In the genomic region with DNA sequence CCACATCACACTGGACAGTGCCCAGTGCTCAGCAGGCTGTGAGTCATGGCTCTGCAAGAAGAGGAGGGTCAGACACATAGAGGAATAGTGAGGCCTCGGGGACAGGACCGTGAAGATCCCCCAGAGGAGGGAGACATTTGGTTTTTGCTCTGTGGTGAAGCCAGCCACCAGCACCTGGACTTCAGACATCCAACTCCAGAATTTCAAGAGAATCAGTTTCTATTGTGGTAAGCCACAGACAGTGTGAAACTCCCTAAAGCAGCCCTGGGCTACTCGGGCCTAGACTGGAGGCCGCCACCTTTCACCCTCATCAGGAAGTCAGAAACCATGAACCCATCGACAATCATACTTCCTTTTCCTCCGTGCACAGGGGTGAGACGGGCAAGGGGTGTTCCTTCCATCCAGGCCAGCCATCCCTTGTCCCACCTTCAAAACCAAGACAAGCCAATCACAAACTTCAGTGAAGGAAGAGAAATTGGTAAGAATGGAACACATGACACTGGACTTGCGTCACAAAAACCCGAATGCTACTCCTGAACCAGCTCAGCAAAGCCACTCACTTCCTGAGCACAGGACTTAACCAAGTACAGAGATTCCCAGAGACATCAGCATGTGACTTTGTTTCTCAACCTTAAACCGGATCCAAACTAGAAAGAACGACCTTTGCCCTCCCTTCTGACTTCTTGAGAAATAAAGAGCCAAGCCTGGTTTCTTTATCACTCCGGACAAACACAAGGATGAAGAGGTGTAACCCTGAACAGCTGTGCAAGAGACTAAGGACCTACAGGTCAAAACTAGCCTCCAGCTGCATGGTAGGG, we compare ENCODE assay signal across 9 mouse cellular contexts. TPM values are rescaled to one million over a fixed set of nuclear protein-coding genes. Genes with fewer than 3 reads are reported as not detected.
DNase-seq lines count a peak whose midpoint lies in the region; ATAC-seq and TF ChIP-seq lines count a peak whose summit lies in the region.
"Had no signal": no experiment of that assay in that cellular context is flagged by ENCODE, and none has a peak within 500 bp of the region (broad histone marks: within the 10 kb centered on the region; RNA-seq: fewer than 3 reads in every experiment).

No protein-coding gene starts in this region.

- 0 out of 2 replicates have a peak, but pooled peaks have one; percentile 29 for ATAC-seq in liver, embryonic 13.5 days (ENCODE audit: low read depth)
- ATAC-seq in stomach, embryonic 15.5 days (ENCODE audit: insufficient read depth, low FRiP score, low read depth): no peak; the same call in 1 of the 2 replicates

- H3K4me3 ChIP-seq in liver, adult 2 months (ENCODE audit: insufficient read depth, low read depth, low read length): no peak overlapping the region
- H3K4me3 ChIP-seq in liver, embryonic 13.5 days (replicated peaks): no peak overlapping the region
- no peak overlapping the region for H3K4me3 ChIP-seq in stomach, embryonic 15.5 days (replicated peaks)
- H3K4me3 ChIP-seq in layer of hippocampus, adult 2 months: no peak overlapping the region
- H3K4me3 ChIP-seq: embryonic facial prominence, embryonic 15.5 days had no signal

- TF ChIP-seq POLR2A in liver, adult 2 months (IDR thresholded peaks at IDR 0.05; ENCODE audit: extremely low read depth, insufficient read depth, low read length): no peak

- 46% methylated on average over 12 of the region's 12 CpGs for WGBS in liver, adult 2 months
- WGBS in liver, embryonic 13.5 days (ENCODE audit: insufficient replicate concordance): 28% methylated on average over 12 of the region's 12 CpGs
- 72% methylated on average over 12 of the region's 12 CpGs for WGBS in stomach, embryonic 15.5 days

- H3K9me3 ChIP-seq in liver, embryonic 13.5 days (replicated peaks): no peaks in the 10 kb centered on the region
- no peaks in the 10 kb centered on the region for H3K9me3 ChIP-seq in stomach, embryonic 15.5 days
- H3K9me3 ChIP-seq: embryonic facial prominence, embryonic 15.5 days had no signal

- no peak for TF ChIP-seq CTCF in liver, adult 2 months (IDR thresholded peaks at IDR 0.05; ENCODE audit: low read depth, low read length)
- no peak for TF ChIP-seq CTCF in layer of hippocampus, adult 2 months (conservative IDR thresholded peaks at IDR 0.05)

- H3K4me1 ChIP-seq in liver, adult 2 months (ENCODE audit: control insufficient read depth, insufficient read depth, low read length): peaks cover 38% of the 10 kb centered on the region
- peaks cover 14% of the 10 kb centered on the region; the same call in 1 of the 2 replicates for H3K4me1 ChIP-seq in liver, embryonic 13.5 days (replicated peaks)
- H3K4me1 ChIP-seq in stomach, embryonic 15.5 days: peaks cover 3% of the 10 kb centered on the region; the same call in 1 of the 2 replicates

- no peaks in the 10 kb centered on the region for H3K36me3 ChIP-seq in liver, adult 2 months (ENCODE audit: control insufficient read depth, insufficient read depth, low read length)
- no peaks in the 10 kb centered on the region for H3K36me3 ChIP-seq in liver, embryonic 13.5 days
- H3K36me3 ChIP-seq in stomach, embryonic 15.5 days: no peaks in the 10 kb centered on the region
- H3K36me3 ChIP-seq: embryonic facial prominence, embryonic 15.5 days had no signal

- peak; percentile 76 for DNase-seq in liver, adult 2 months (ENCODE audit: extremely low read depth, low read depth, low spot score)
- no peak for DNase-seq in liver
- peak; percentile 55 for DNase-seq in adrenal gland, adult 8-10 months
- no peak for DNase-seq in liver, embryonic 13.5 days
- no peak for DNase-seq in left cerebral cortex, adult 8-10 months (ENCODE audit: low spot score in 2 of 2)
- DNase-seq in gastrocnemius, postnatal 10 days: no peak
- DNase-seq in layer of hippocampus, adult 2 months (ENCODE audit: low spot score in 2 of 2): no peak

- H3K4me2 ChIP-seq in liver, embryonic 13.5 days: no peak overlapping the region
- no peak overlapping the region for H3K4me2 ChIP-seq in stomach, embryonic 15.5 days
- H3K4me2 ChIP-seq: embryonic facial prominence, embryonic 15.5 days had no signal

- no peak overlapping the region for H3K9ac ChIP-seq in liver, adult 2 months (ENCODE audit: low read depth, low read length)
- no peak overlapping the region for H3K9ac ChIP-seq in liver, embryonic 13.5 days
- H3K9ac ChIP-seq in stomach, embryonic 15.5 days: peak overlapping the region; percentile 16; the same call in 1 of the 2 replicates
- H3K9ac ChIP-seq: embryonic facial prominence, embryonic 15.5 days had no signal

- H3K27ac ChIP-seq in liver, adult 2 months (replicated peaks; ENCODE audit: insufficient read depth, low read depth, low read length): peak overlapping the region; percentile 73
- no peak overlapping the region for H3K27ac ChIP-seq in liver, embryonic 13.5 days
- no peak overlapping the region for H3K27ac ChIP-seq in stomach, embryonic 15.5 days
- H3K27ac ChIP-seq in layer of hippocampus, adult 2 months: no peak overlapping the region
- H3K27ac ChIP-seq: embryonic facial prominence, embryonic 15.5 days had no signal

- H3K27me3 ChIP-seq in liver, adult 2 months (ENCODE audit: control insufficient read depth, insufficient read depth, low read length): no peaks in the 10 kb centered on the region
- no peaks in the 10 kb centered on the region for H3K27me3 ChIP-seq in liver, embryonic 13.5 days
- H3K27me3 ChIP-seq in stomach, embryonic 15.5 days (replicated peaks): no peaks in the 10 kb centered on the region
- H3K27me3 ChIP-seq: embryonic facial prominence, embryonic 15.5 days had no signal

- H3K79me2 ChIP-seq in liver, adult 2 months (ENCODE audit: control insufficient read depth, insufficient read depth, low read length): peaks cover 40% of the 10 kb centered on the region

RNA-seq across cellular contexts. Expression of a gene that starts 14.4 kb away (rescaled TPM):
- total RNA-seq in liver, adult 2 months (2014; rRNA removed): 15.9 and 19.7 TPM in 2 replicates
- polyA plus RNA-seq in liver, adult 2 months (2012; rRNA removed): 21.2 and 23.0 TPM in 2 replicates
- total RNA-seq in adrenal gland, adult 8-10 months (2022): 10 to 100 TPM in 2 of 4 experiments, 1 to 10 TPM in 2; 9.2 to 14.0 (median 10.8) TPM
- 3.1 and 3.5 TPM in 2 replicates for polyA plus RNA-seq in liver, embryonic 13.5 days (2015; fragmentation: Nextera tagmentation; extraction: Ambion mirVana)
- polyA plus RNA-seq in stomach, embryonic 15.5 days (2015; fragmentation: Nextera tagmentation; extraction: Ambion mirVana): 8.7 and 9.3 TPM in 2 replicates
- 1 to 10 TPM in 2 of 4 experiments, under 1 TPM in 2; 0.35 to 1.6 (median 0.78) TPM for total RNA-seq in left cerebral cortex, adult 8-10 months (2022)
- total RNA-seq in gastrocnemius, postnatal 10 days (2021): 1 to 10 TPM; 1.1 TPM
- total RNA-seq in layer of hippocampus, adult 2 months (2021): not detected

RNA-seq across cellular contexts. Expression of a gene that starts 33.2 kb away (rescaled TPM):
- 84.7 and 94.8 TPM in 2 replicates for total RNA-seq in liver, adult 2 months (2014; rRNA removed)
- 110 and 112 TPM in 2 replicates for polyA plus RNA-seq in liver, adult 2 months (2012; rRNA removed)
- total RNA-seq in adrenal gland, adult 8-10 months (2022): 10 to 100 TPM; 73.9 to 84.5 (median 77.5) TPM
- 39.6 and 40.4 TPM in 2 replicates for polyA plus RNA-seq in liver, embryonic 13.5 days (2015; fragmentation: Nextera tagmentation; extraction: Ambion mirVana)
- 105 and 110 TPM in 2 replicates for polyA plus RNA-seq in stomach, embryonic 15.5 days (2015; fragmentation: Nextera tagmentation; extraction: Ambion mirVana)
- total RNA-seq in left cerebral cortex, adult 8-10 months (2022): 10 to 100 TPM; 48.7 to 62.5 (median 56.0) TPM
- total RNA-seq in gastrocnemius, postnatal 10 days (2021): 10 to 100 TPM; 25.8 to 30.6 TPM
- 10 to 100 TPM; 62.7 to 69.0 TPM for total RNA-seq in layer of hippocampus, adult 2 months (2021)

Comparison
In these comparisons a context has a peak if more than half of its experiments do, and no peak if none do; other contexts are left out.
1. DNase-seq: peak in liver, adult 2 months (single experiment) and adrenal gland, adult 8-10 months (single experiment); none in liver (single experiment), liver, embryonic 13.5 days (single experiment), left cerebral cortex, adult 8-10 months (0 of 2), gastrocnemius, postnatal 10 days (single experiment) and layer of hippocampus, adult 2 months (0 of 2).